Mouse (Mus musculus) G1E (cell line): ENCODE measurements around the gene Il10. TPM values are rescaled to one million over a fixed set of nuclear protein-coding genes. Genes with fewer than 3 reads are reported as not detected.

Source experiments
- ATAC-seq: 2 replicates; pipeline ENCODE4 v1.8.0; 2016; ENCODE audit warnings: mild to moderate bottlenecking; ENCODE audit not compliant: insufficient number of reproducible peaks, poor library complexity, low FRiP score, severe bottlenecking; ENCODE audit errors: extremely low read depth
- DNase-seq: peaks from one replicate; pipeline ENCODE4 v3.0.0; 2012; ENCODE audit warnings: low spot score
- H3K27me3 ChIP-seq: 2 replicates; pipeline ENCODE4 v1.6.1; 2012; ENCODE audit warnings: mild to moderate bottlenecking, low read length, inconsistent platforms; ENCODE audit not compliant: insufficient read depth
- H3K36me3 ChIP-seq: replicated peaks from 2 replicates; pipeline ENCODE3; 2012; ENCODE audit warnings: mild to moderate bottlenecking, inconsistent platforms
- H3K4me1 ChIP-seq: 2 replicates; pipeline ENCODE4 v1.6.1; 2012; ENCODE audit warnings: low read depth, low read length, inconsistent platforms, mixed read lengths; ENCODE audit not compliant: insufficient read depth
- H3K4me3 ChIP-seq: 2 replicates; pipeline ENCODE4 v1.5.1; 2012; ENCODE audit warnings: low read depth, mild to moderate bottlenecking, inconsistent platforms, low read length, moderate library complexity, mixed read lengths
- H3K9me3 ChIP-seq: replicated peaks from 2 replicates; pipeline ENCODE4 v1.6.1; 2012; ENCODE audit warnings: inconsistent platforms
- CTCF ChIP-seq: IDR thresholded peaks from 2 replicates; pipeline ENCODE4 v1.5.1; 2012; ENCODE audit warnings: low read depth, low read length, inconsistent platforms, mixed read lengths
- GATA1 ChIP-seq: IDR thresholded peaks from 2 replicates; pipeline ENCODE4 v1.6.1; 2012; ENCODE audit warnings: borderline replicate concordance, low read length, inconsistent platforms, mixed read lengths
- GATA2 ChIP-seq: IDR thresholded peaks from 2 replicates; pipeline ENCODE4 v1.6.1; 2012; ENCODE audit warnings: low read depth, low read length, inconsistent platforms, borderline replicate concordance
- POLR2AphosphoS5 ChIP-seq: IDR thresholded peaks from 2 replicates; pipeline ENCODE4 v1.6.1; 2012; ENCODE audit warnings: low read depth, low read length, inconsistent platforms; ENCODE audit not compliant: insufficient replicate concordance
- TAL1 ChIP-seq: conservative IDR thresholded peaks from 2 replicates; pipeline ENCODE4 v1.6.1; 2012; ENCODE audit warnings: low read depth, low read length, inconsistent platforms, mixed read lengths
- polyA plus RNA-seq: library from polyadenylated mRNA; stranded (reverse); fragments of >175 nt; gene quantifications from 2 replicates; pipeline ENCODE4 v1.2.3, GENCODE M21; 2012
- total RNA-seq, 2 experiments: library from RNA; stranded (forward) in 1 of 2; stranded (reverse) in 1 of 2; fragments of 200-1000 nt in 1 of 2; fragments of >200 nt in 1 of 2; fragmentation: Nextera tagmentation in 1 of 2; gene quantifications; 2 replicates each; pipeline ENCODE4 v1.2.3; 2014 to 2017

Gene Il10
- total and polyA plus RNA-seq, 3 experiments: not detected

GRCm38 (mm10) chr1:131024900-131025842, 5.5 kb downstream of the Il10 start:
- DNase-seq (no peak), ATAC-seq (no peak)
- H3K4me1 ChIP-seq: no peaks in the 10 kb centered on the region
- no peaks in the 10 kb centered on the region for H3K36me3 ChIP-seq
- H3K9me3 ChIP-seq: no peaks in the 10 kb centered on the region
- no peak overlapping the region for H3K4me3 ChIP-seq
- H3K27me3 ChIP-seq: peaks cover 41% of the 10 kb centered on the region
- TF ChIP-seq POLR2AphosphoS5 (no peak), GATA1 (no peak), CTCF (no peak)

- no peak for TF ChIP-seq GATA2
- TF ChIP-seq GATA1: no peak
- no peak for TF ChIP-seq TAL1
- TF ChIP-seq CTCF: no peak
- no peak for TF ChIP-seq POLR2AphosphoS5
- Histone ChIP-seq H3K4me1 (no peaks in the 10 kb centered on the region), H3K4me3 (no peak overlapping the region), H3K9me3 (no peaks in the 10 kb centered on the region), H3K36me3 (no peaks in the 10 kb centered on the region), H3K27me3 (peaks cover 40% of the 10 kb centered on the region)
- ATAC-seq (no peak), DNase-seq (no peak)
These were observed 6.2 kb downstream of the Il10 start for GRCm38 (mm10) chr1:131025843-131026190.

GRCm38 (mm10) chr1:131029215-131029614, 9.6 kb downstream of the Il10 start:
- Histone ChIP-seq H3K9me3 (no peaks in the 10 kb centered on the region), H3K4me3 (no peak overlapping the region), H3K27me3 (peaks cover 46% of the 10 kb centered on the region), H3K4me1 (no peaks in the 10 kb centered on the region), H3K36me3 (no peaks in the 10 kb centered on the region)
- no peak for DNase-seq
- TF ChIP-seq CTCF (no peak), POLR2AphosphoS5 (no peak), GATA2 (no peak), TAL1 (no peak), GATA1 (no peak)
- ATAC-seq: no peak

- no peak for TF ChIP-seq TAL1
- TF ChIP-seq CTCF: no peak
- TF ChIP-seq GATA2: no peak
- no peak for TF ChIP-seq POLR2AphosphoS5
- TF ChIP-seq GATA1: no peak
- DNase-seq (no peak), ATAC-seq (no peak)
- H3K9me3 ChIP-seq: no peaks in the 10 kb centered on the region
- peaks cover 46% of the 10 kb centered on the region for H3K27me3 ChIP-seq
- H3K4me3 ChIP-seq: no peak overlapping the region
- H3K36me3 ChIP-seq: no peaks in the 10 kb centered on the region
- H3K4me1 ChIP-seq: no peaks in the 10 kb centered on the region
These were observed 10.6 kb downstream of the Il10 start for GRCm38 (mm10) chr1:131030261-131030660.

- Histone ChIP-seq H3K36me3 (no peaks in the 10 kb centered on the region), H3K4me1 (no peaks in the 10 kb centered on the region), H3K27me3 (peaks cover 47% of the 10 kb centered on the region), H3K9me3 (no peaks in the 10 kb centered on the region), H3K4me3 (no peak overlapping the region)
- ATAC-seq: no peak
- DNase-seq: no peak
- TF ChIP-seq GATA2 (no peak), POLR2AphosphoS5 (no peak), TAL1 (no peak), GATA1 (no peak), CTCF (no peak)
These were observed 11.6 kb downstream of the Il10 start for GRCm38 (mm10) chr1:131031267-131031666.

GRCm38 (mm10) chr1:131038001-131038400, 18.4 kb downstream of the Il10 start:
- DNase-seq: no peak
- H3K4me1 ChIP-seq: no peaks in the 10 kb centered on the region
- peaks cover 48% of the 10 kb centered on the region for H3K27me3 ChIP-seq
- H3K9me3 ChIP-seq: no peaks in the 10 kb centered on the region
- no peaks in the 10 kb centered on the region for H3K36me3 ChIP-seq
- ATAC-seq: no peak
- TF ChIP-seq GATA2: no peak
- TF ChIP-seq TAL1: no peak
- no peak overlapping the region for H3K4me3 ChIP-seq
